In genomic region chr9:51009656-51009950, GRCm38 (mm10) we compare ENCODE assay signal across 8 mouse cellular contexts. TPM values are rescaled to one million over a fixed set of nuclear protein-coding genes. Genes with fewer than 3 reads are reported as not detected.
A peak's percentile ranks its signal among the peaks of the same experiment; 100 is the strongest.
DNase-seq lines count a peak whose midpoint lies in the region; ATAC-seq and TF ChIP-seq lines count a peak whose summit lies in the region.

No protein-coding gene starts in this region.

- H3K9ac ChIP-seq in lung, embryonic 16.5 days (ENCODE audit: low read length): peak overlapping the region; percentile 56
- peak overlapping the region; percentile 94 for H3K9ac ChIP-seq in forebrain, postnatal 0 days
- H3K9ac ChIP-seq in liver, embryonic 16.5 days (ENCODE audit: low read depth, low read length): peak overlapping the region; percentile 69

- no peaks in the 10 kb centered on the region for H3K27me3 ChIP-seq in lung, embryonic 16.5 days (ENCODE audit: control insufficient read depth, insufficient read depth, low read depth, low read length)
- no peaks in the 10 kb centered on the region for H3K27me3 ChIP-seq in forebrain, postnatal 0 days (ENCODE audit: insufficient read depth, low read length)
- H3K27me3 ChIP-seq in liver, embryonic 16.5 days (ENCODE audit: control insufficient read depth, insufficient read depth, low read depth, low read length): no peaks in the 10 kb centered on the region

- TF ChIP-seq CTCF in forebrain, postnatal 0 days (IDR thresholded peaks at IDR 0.05; ENCODE audit: low read depth): no peak

- H3K9me3 ChIP-seq in lung, embryonic 16.5 days (ENCODE audit: control insufficient read depth, low read length): no peaks in the 10 kb centered on the region
- no peaks in the 10 kb centered on the region for H3K9me3 ChIP-seq in forebrain, postnatal 0 days (ENCODE audit: low read length)
- no peaks in the 10 kb centered on the region for H3K9me3 ChIP-seq in liver, embryonic 16.5 days (replicated peaks; ENCODE audit: control insufficient read depth, low read length)

- peak; percentile 9 for DNase-seq in adrenal gland, adult 8-10 months
- DNase-seq in adrenal gland, adult 2 months: no peak
- no peak for DNase-seq in lung, postnatal 10 days
- DNase-seq in forebrain, postnatal 0 days: no peak
- no peak for DNase-seq in frontal cortex, postnatal 36 days (ENCODE audit: low spot score in 2 of 2)
- DNase-seq in layer of hippocampus, adult 11-12 months (ENCODE audit: low spot score): no peak

- H3K4me1 ChIP-seq in lung, embryonic 16.5 days (replicated peaks; ENCODE audit: control insufficient read depth, insufficient read depth, low read length): peaks cover 10% of the 10 kb centered on the region
- peaks cover 3% of the 10 kb centered on the region; the same call in 1 of the 2 replicates for H3K4me1 ChIP-seq in forebrain, postnatal 0 days (ENCODE audit: insufficient read depth)
- peaks cover 10% of the 10 kb centered on the region for H3K4me1 ChIP-seq in liver, embryonic 16.5 days (ENCODE audit: control insufficient read depth, low read depth, low read length)

- H3K4me2 ChIP-seq in lung, embryonic 16.5 days (ENCODE audit: low read depth, low read length): peak overlapping the region; percentile 72
- peak overlapping the region; percentile 81 for H3K4me2 ChIP-seq in forebrain, postnatal 0 days (ENCODE audit: low read depth)
- peak overlapping the region; percentile 83 for H3K4me2 ChIP-seq in liver, embryonic 16.5 days (ENCODE audit: low read depth, low read length)

- ATAC-seq in lung, embryonic 16.5 days (ENCODE audit: low read depth): no peak
- ATAC-seq in forebrain, postnatal 0 days: no peak
- ATAC-seq in liver, embryonic 16.5 days (ENCODE audit: low read depth): no peak

- peak overlapping the region; percentile 39 for H3K4me3 ChIP-seq in lung, embryonic 16.5 days (ENCODE audit: low read length)
- H3K4me3 ChIP-seq in forebrain, postnatal 0 days (ENCODE audit: low read depth, low read length): peak overlapping the region; percentile 96
- peak overlapping the region; percentile 98 for H3K4me3 ChIP-seq in liver, embryonic 16.5 days (ENCODE audit: low read depth, low read length)

- no peaks in the 10 kb centered on the region for H3K36me3 ChIP-seq in lung, embryonic 16.5 days (ENCODE audit: control insufficient read depth, insufficient read depth, low read length)
- H3K36me3 ChIP-seq in forebrain, postnatal 0 days (ENCODE audit: insufficient read depth): no peaks in the 10 kb centered on the region
- no peaks in the 10 kb centered on the region for H3K36me3 ChIP-seq in liver, embryonic 16.5 days (ENCODE audit: control insufficient read depth, insufficient read depth)

- WGBS in lung, embryonic 16.5 days: 4% methylated on average over 6 of the region's 6 CpGs
- under 1% methylated on average over 6 of the region's 6 CpGs for WGBS in forebrain, postnatal 0 days
- 8% methylated on average over 6 of the region's 6 CpGs for WGBS in liver, embryonic 16.5 days (ENCODE audit: insufficient replicate concordance)

- H3K27ac ChIP-seq in lung, embryonic 16.5 days (ENCODE audit: low read length): no peak overlapping the region
- H3K27ac ChIP-seq in forebrain, postnatal 0 days (ENCODE audit: low read depth, low read length): no peak overlapping the region
- no peak overlapping the region for H3K27ac ChIP-seq in liver, embryonic 16.5 days (ENCODE audit: low read length)

RNA-seq across cellular contexts. Expression of gene Sik2, which starts 0.7 kb away (rescaled TPM):
- 10 to 100 TPM; 58.6 to 85.4 (median 73.7) TPM for total RNA-seq in adrenal gland, adult 8-10 months (2022)
- total RNA-seq in adrenal gland, adult 2 months (2021): 100 to 1,000 TPM; 107 to 108 TPM
- polyA plus RNA-seq in adrenal gland, adult 2 months (2012; rRNA removed): 81.4 and 146 TPM in 2 replicates
- 16.7 and 19.7 TPM in 2 replicates for polyA plus RNA-seq in lung, embryonic 16.5 days (2015; fragmentation: Nextera tagmentation; extraction: Ambion mirVana)
- 36.7 and 38.2 TPM in 2 replicates for total RNA-seq in forebrain, postnatal 0 days (2014; rRNA removed)
- polyA plus RNA-seq in forebrain, postnatal 0 days (2015; fragmentation: Nextera tagmentation; extraction: Ambion mirVana): 15.9 and 20.5 TPM in 2 replicates
- 8.3 and 10.8 TPM in 2 replicates for polyA plus RNA-seq in liver, embryonic 16.5 days (2015; fragmentation: Nextera tagmentation; extraction: Ambion mirVana)

RNA-seq across cellular contexts. Expression of gene Btg4, which starts 51.1 kb away (rescaled TPM):
- total RNA-seq in adrenal gland, adult 8-10 months (2022): not detected
- total RNA-seq in adrenal gland, adult 2 months (2021): not detected
- polyA plus RNA-seq in adrenal gland, adult 2 months (2012; rRNA removed): not detected in 2 replicates
- 0.28 and 0.34 TPM in 2 replicates for polyA plus RNA-seq in lung, embryonic 16.5 days (2015; fragmentation: Nextera tagmentation; extraction: Ambion mirVana)
- not detected in 2 replicates for total RNA-seq in forebrain, postnatal 0 days (2014; rRNA removed)
- not detected in 2 replicates for polyA plus RNA-seq in forebrain, postnatal 0 days (2015; fragmentation: Nextera tagmentation; extraction: Ambion mirVana)
- not detected in 2 replicates for polyA plus RNA-seq in liver, embryonic 16.5 days (2015; fragmentation: Nextera tagmentation; extraction: Ambion mirVana)

Comparison
In these comparisons a context has a peak if more than half of its experiments do, and no peak if none do; other contexts are left out.
1. H3K4me3 ChIP-seq: peak in every context shown above with its lines; median percentile 98 in liver, embryonic 16.5 days; 96 in forebrain, postnatal 0 days; 39 in lung, embryonic 16.5 days.